Mouse (Mus musculus) ES-Bruce4 (cell line): ENCODE results near the gene Mia3.

Experiments used
- CTCF ChIP-seq: IDR thresholded peaks from one replicate; pipeline ENCODE4 v1.8.1; 2011; ENCODE audit warnings: low read depth, low read length
- EP300 ChIP-seq: IDR thresholded peaks from 2 replicates; pipeline ENCODE4 v1.6.1; 2011; ENCODE audit warnings: low read depth, low read length; ENCODE audit not compliant: insufficient read depth
- POLR2A ChIP-seq: IDR thresholded peaks from one replicate; pipeline ENCODE4 v1.8.1; 2011; ENCODE audit warnings: low read length; ENCODE audit not compliant: insufficient read depth

GRCm38 (mm10) chr1:183327171-183327570 lies 42.2 kb downstream of the Mia3 start:
- TF ChIP-seq CTCF (no peak), EP300 (no peak), POLR2A (no peak)
